In the genomic region with DNA sequence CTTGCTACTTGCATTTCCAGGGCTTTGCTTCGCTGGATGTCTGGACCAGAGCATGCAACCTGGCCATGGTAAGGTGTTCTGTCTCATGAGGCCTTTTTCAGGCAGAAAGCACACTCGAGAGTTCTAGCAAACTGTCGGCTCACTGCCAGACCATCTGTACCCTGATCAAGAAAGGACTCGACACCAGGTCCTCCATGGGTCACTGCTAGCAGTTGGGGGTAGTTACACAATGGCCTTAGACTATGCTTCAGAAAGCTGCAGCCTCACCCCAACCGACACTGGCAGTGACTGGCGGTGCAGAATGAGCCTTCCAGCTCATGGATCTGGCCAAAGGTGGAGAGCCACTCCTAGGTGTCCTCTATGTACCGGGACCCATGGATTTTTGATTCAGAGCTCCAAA, we compare ENCODE assay signal across 15 mouse cellular contexts. TPM values are rescaled to one million over a fixed set of nuclear protein-coding genes. Genes with fewer than 3 reads are reported as not detected.
DNase-seq lines count a peak whose midpoint lies in the region; ATAC-seq and TF ChIP-seq lines count a peak whose summit lies in the region.
"Had no signal": no experiment of that assay in that cellular context is flagged by ENCODE, and none has a peak within 500 bp of the region (broad histone marks: within the 10 kb centered on the region; RNA-seq: fewer than 3 reads in every experiment).

No protein-coding gene starts in this region.

- no peaks in the 10 kb centered on the region for H3K36me3 ChIP-seq in lung, postnatal 0 days (ENCODE audit: insufficient read depth, low read length)
- H3K36me3 ChIP-seq: forebrain, embryonic 12.5 days; G1E; liver, embryonic 15.5 days; neural tube, embryonic 12.5 days had no signal

- intact Hi-C loops in left cerebral cortex, postnatal 25 days (cut with DNase I) = no loop called here

- H3K9ac ChIP-seq in lung, postnatal 0 days (replicated peaks; ENCODE audit: low read depth) = no peak overlapping the region
- H3K9ac ChIP-seq: forebrain, embryonic 12.5 days; liver, embryonic 15.5 days; neural tube, embryonic 12.5 days had no signal

- no peak overlapping the region for H3K4me2 ChIP-seq in lung, postnatal 0 days (replicated peaks; ENCODE audit: low read depth, low read length)
- H3K4me2 ChIP-seq: forebrain, embryonic 12.5 days; heart, embryonic 11.5 days; liver, embryonic 15.5 days; neural tube, embryonic 12.5 days had no signal

- H3K9me3 ChIP-seq in lung, postnatal 0 days (ENCODE audit: low read length) = no peaks in the 10 kb centered on the region
- H3K9me3 ChIP-seq: G1E; liver, embryonic 15.5 days; neural tube, embryonic 12.5 days had no signal

- WGBS in lung, postnatal 0 days = 60% methylated on average over 7 of the region's 7 CpGs

- DNase-seq in lung, postnatal 36 days = peak; percentile 49
- DNase-seq in lung, postnatal 0 days (ENCODE audit: low spot score) = no peak
- peak; percentile 83 for DNase-seq in cerebellum, adult 9-10 months
- peak; percentile 72 to 74 for DNase-seq in kidney, adult 8-10 months
- DNase-seq in thymus, postnatal 25 days = no peak
- DNase-seq in gastrocnemius, postnatal 10 days = no peak
- no peak for DNase-seq in left cerebral cortex, postnatal 25 days (ENCODE audit: low spot score in 2 of 2)
- DNase-seq: embryo, embryonic 11 days; right cerebral cortex, postnatal 14 days had no signal

- H3K27ac ChIP-seq in lung, postnatal 0 days (ENCODE audit: low read length) = no peak overlapping the region
- H3K27ac ChIP-seq: forebrain, embryonic 12.5 days; hindbrain, postnatal 0 days; liver, embryonic 15.5 days; neural tube, embryonic 12.5 days had no signal

- ATAC-seq in lung, postnatal 0 days = no peak
- ATAC-seq: hindbrain, postnatal 0 days had no signal

- no peak for TF ChIP-seq CTCF in lung, postnatal 0 days (IDR thresholded peaks at IDR 0.05)

- no peak for TF ChIP-seq EP300 in lung, postnatal 0 days (IDR thresholded peaks at IDR 0.05)

- H3K4me1 ChIP-seq in lung, postnatal 0 days (ENCODE audit: insufficient read depth, low read depth, low read length) = no peaks in the 10 kb centered on the region; the same call in 1 of the 2 replicates
- H3K4me1 ChIP-seq: liver, embryonic 15.5 days; neural tube, embryonic 12.5 days had no signal

- H3K27me3 ChIP-seq in lung, postnatal 0 days (replicated peaks; ENCODE audit: insufficient read depth, low read length) = no peaks in the 10 kb centered on the region
- H3K27me3 ChIP-seq: forebrain, embryonic 12.5 days; liver, embryonic 15.5 days; neural tube, embryonic 12.5 days had no signal

- no peak overlapping the region for H3K4me3 ChIP-seq in lung, postnatal 0 days (ENCODE audit: low read depth, low read length)
- H3K4me3 ChIP-seq: forebrain, embryonic 12.5 days; liver, embryonic 15.5 days; neural tube, embryonic 12.5 days had no signal

RNA-seq across cellular contexts. Expression of a gene that starts 25.3 kb away (rescaled TPM):
- 6.5 and 7.9 TPM in 2 replicates for polyA plus RNA-seq in lung, postnatal 0 days (2015; fragmentation: Nextera tagmentation; extraction: Ambion mirVana)
- total RNA-seq in gastrocnemius, postnatal 10 days (2021) = 1 to 10 TPM; 4.5 to 7.4 TPM
- total RNA-seq in left cerebral cortex, postnatal 25 days (2021) = 10 to 100 TPM; 17.1 to 22.0 TPM
- polyA plus RNA-seq: G1E had no signal

Comparison
In these comparisons a context has a peak if more than half of its experiments do, and no peak if none do; other contexts are left out.
1. DNase-seq: peak in lung, postnatal 36 days (single experiment), cerebellum, adult 9-10 months (single experiment) and kidney, adult 8-10 months (2 of 2); none in lung, postnatal 0 days (single experiment), thymus, postnatal 25 days (single experiment), gastrocnemius, postnatal 10 days (single experiment) and left cerebral cortex, postnatal 25 days (0 of 2).